Mouse (Mus musculus) layer of hippocampus, adult 8-10 months (tissue): ENCODE measurements around the gene Rhob. TPM values are rescaled to one million over a fixed set of nuclear protein-coding genes. Genes with fewer than 3 reads are reported as not detected.

Experiments used
- DNase-seq, 2 experiments: peaks; one replicate each; pipeline ENCODE4 v3.0.0; 2022; ENCODE audit warnings: low spot score in 2 of 2
- total RNA-seq, 4 experiments: library from RNA; stranded (reverse); gene quantifications; 2 replicates each; pipeline ENCODE4 v1.2.4; 2022

Rhob gene
- total RNA-seq, 4 experiments from 2014 or later = 285 to 368 (median 321) TPM

- DNase-seq = peak; percentile 81 to 82
Observed at GRCm38 (mm10) chr12:8450639-8451038, 49.2 kb downstream of the Rhob start.

GRCm38 (mm10) chr12:8450028-8450427 lies 49.8 kb downstream of the Rhob start:
- DNase-seq = peak; percentile 63 to 69

Other genes with a start within 250 kb of the Rhob start
- gene Gdf7, start 198.1 kb downstream of the Rhob start, total RNA-seq = under 1 TPM; 0.31 to 0.90 (median 0.69) TPM
- gene Hs1bp3, start 186.6 kb downstream of the Rhob start, total RNA-seq = 10 to 100 TPM; 16.4 to 20.0 (median 18.7) TPM
- not detected for gene Slc7a15, start 99.1 kb upstream of the Rhob start, total RNA-seq
- 100 to 1,000 TPM; 170 to 200 (median 188) TPM for gene Pum2, start 174.1 kb upstream of the Rhob start, total RNA-seq